Mouse (Mus musculus) ES-E14 (cell line): ENCODE data around the gene Acoxl.

Experiments used
- HCFC1 ChIP-seq: IDR thresholded peaks from 2 replicates; pipeline ENCODE4 v1.6.1; 2012; ENCODE audit warnings: low read length, inconsistent platforms, borderline replicate concordance; ENCODE audit not compliant: insufficient read depth
- MAFK ChIP-seq: IDR thresholded peaks from 2 replicates; pipeline ENCODE4 v1.6.1; 2014; ENCODE audit warnings: mild to moderate bottlenecking, low read depth, low read length, inconsistent platforms; ENCODE audit not compliant: insufficient read depth
- ZC3H11A ChIP-seq: IDR thresholded peaks from 2 replicates; pipeline ENCODE4 v1.6.1; 2012; ENCODE audit warnings: low read depth, mild to moderate bottlenecking, inconsistent platforms, low read length, borderline replicate concordance
- ZNF384 ChIP-seq: IDR thresholded peaks from 2 replicates; pipeline ENCODE4 v1.6.1; 2012; ENCODE audit warnings: low read depth, low read length, inconsistent platforms

DNA sequence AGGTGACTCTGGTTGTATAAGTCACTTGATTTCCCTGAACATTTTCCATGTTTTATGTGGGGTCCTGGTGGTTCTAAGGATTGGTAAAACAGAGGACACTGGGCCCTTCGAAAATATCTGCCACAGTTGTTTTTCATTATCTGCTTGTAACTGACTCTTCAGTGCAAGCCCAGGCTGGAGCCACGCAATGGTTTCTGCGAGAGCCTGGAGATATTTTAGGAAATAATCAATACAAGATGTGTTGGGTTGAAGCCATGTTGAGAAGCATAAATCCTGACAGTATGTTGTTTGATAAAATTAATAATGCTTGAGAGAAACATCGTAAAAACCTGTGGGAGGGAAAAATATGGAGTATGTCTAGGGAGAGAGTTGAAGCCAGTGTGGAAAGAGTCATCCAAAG is 25.7 kb downstream of the Acoxl start:
- TF ChIP-seq MAFK (no peak), ZNF384 (no peak), HCFC1 (no peak), ZC3H11A (no peak)
